Mouse (Mus musculus) liver, embryonic 11.5 days (tissue): Measurements from ENCODE around the gene Pik3r6. TPM values are rescaled to one million over a fixed set of nuclear protein-coding genes. Genes with fewer than 3 reads are reported as not detected.

Source experiments
- ATAC-seq: fragments of 200-750 bp; cut with Nextera tagmentation; replicated peaks from 2 replicates; pipeline ENCODE4 v1.8.0; 2017; ENCODE audit warnings: moderate number of reproducible peaks, mild to moderate bottlenecking, moderate TSS enrichment, moderate library complexity; ENCODE audit not compliant: low FRiP score
- DNase-seq: peaks from one replicate; pipeline ENCODE4 v3.0.0-alpha.2; 2017; ENCODE audit warnings: low spot score
- H3K27ac ChIP-seq: fragments of 300-500 bp; sonication (generic); 2 replicates; pipeline ENCODE4 v1.5.1; 2014; ENCODE audit warnings: mild to moderate bottlenecking, low read depth, low read length, control low read depth
- H3K27me3 ChIP-seq: fragments of 300-500 bp; sonication (generic); replicated peaks from 2 replicates; pipeline ENCODE4 v1.6.1; 2014; ENCODE audit warnings: low read length, mixed read lengths; ENCODE audit not compliant: control insufficient read depth, insufficient read depth
- H3K36me3 ChIP-seq: fragments of 300-500 bp; sonication (generic); 2 replicates; pipeline ENCODE4 v1.6.1; 2014; ENCODE audit warnings: mild to moderate bottlenecking, low read length, moderate library complexity, mixed read lengths; ENCODE audit not compliant: control insufficient read depth, insufficient read depth
- H3K4me1 ChIP-seq: fragments of 300-500 bp; sonication (generic); replicated peaks from 2 replicates; pipeline ENCODE4 v1.6.1; 2014; ENCODE audit warnings: low read length, mixed read lengths; ENCODE audit not compliant: control insufficient read depth, insufficient read depth
- H3K4me2 ChIP-seq: fragments of 300-500 bp; sonication (generic); 2 replicates; pipeline ENCODE4 v1.6.1; 2014; ENCODE audit warnings: mild to moderate bottlenecking, control low read depth, moderate library complexity
- H3K4me3 ChIP-seq: fragments of 300-500 bp; sonication (generic); 2 replicates; pipeline ENCODE4 v1.5.1; 2014; ENCODE audit warnings: low read depth, low read length, control low read depth
- H3K9ac ChIP-seq: fragments of 300-500 bp; sonication (generic); 2 replicates; pipeline ENCODE4 v1.6.1; 2014; ENCODE audit warnings: low read depth, low read length, control low read depth
- H3K9me3 ChIP-seq: fragments of 300-500 bp; sonication (generic); 2 replicates; pipeline ENCODE4 v1.6.1; 2016; ENCODE audit warnings: low read length, inconsistent platforms, mixed read lengths; ENCODE audit not compliant: control insufficient read depth
- WGBS: fragments of 180-500 bp; shearing (Covaris S2); extraction: QIAGEN DNeasy Blood & Tissue Kit; methylation state at CpG from one replicate; pipeline ENCODE4 v1.1.7; 2014; 5-methylcytosine and 5-hydroxymethylcytosine counted together
- polyA plus RNA-seq: library from polyadenylated mRNA; unstranded; fragments of >200 nt; fragmentation: Nextera tagmentation; extraction: Ambion mirVana; gene quantifications from 2 replicates; pipeline ENCODE4 v1.2.1, GENCODE M21; 2014

Gene Pik3r6
- polyA plus RNA-seq, 1 experiment from 2014 or later: 1.8 TPM

DNA sequence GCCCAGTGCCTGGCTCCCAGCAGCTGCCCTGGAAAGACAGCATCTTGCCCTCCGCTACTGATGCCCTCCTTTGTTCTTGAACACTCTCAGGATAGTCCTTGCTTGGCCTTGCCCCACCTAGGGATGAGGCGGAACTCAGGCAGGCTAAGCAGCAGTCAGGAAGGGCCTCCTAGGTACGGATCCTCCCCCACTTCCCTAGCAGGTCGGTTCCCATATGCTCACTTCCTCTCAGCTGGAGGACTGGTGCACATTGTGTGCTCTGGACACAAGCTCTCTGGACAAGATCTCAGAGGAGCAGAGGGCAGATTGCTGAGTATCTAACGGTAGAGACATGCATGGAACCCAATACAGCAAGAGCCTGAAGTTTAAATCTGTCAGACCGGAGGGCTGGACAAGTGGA is 5.7 kb upstream of the Pik3r6 start:
- peaks cover 3% of the 10 kb centered on the region for H3K4me1 ChIP-seq
- peaks cover 16% of the 10 kb centered on the region for H3K27me3 ChIP-seq
- 48% methylated on average over 6 of the region's 6 CpGs for WGBS
- no peak overlapping the region for H3K27ac ChIP-seq
- no peaks in the 10 kb centered on the region for H3K9me3 ChIP-seq
- no peaks in the 10 kb centered on the region for H3K36me3 ChIP-seq
- no peak for DNase-seq
- no peak for ATAC-seq
- no peak overlapping the region for H3K9ac ChIP-seq
- H3K4me3 ChIP-seq: no peak overlapping the region
- no peak overlapping the region for H3K4me2 ChIP-seq

DNA sequence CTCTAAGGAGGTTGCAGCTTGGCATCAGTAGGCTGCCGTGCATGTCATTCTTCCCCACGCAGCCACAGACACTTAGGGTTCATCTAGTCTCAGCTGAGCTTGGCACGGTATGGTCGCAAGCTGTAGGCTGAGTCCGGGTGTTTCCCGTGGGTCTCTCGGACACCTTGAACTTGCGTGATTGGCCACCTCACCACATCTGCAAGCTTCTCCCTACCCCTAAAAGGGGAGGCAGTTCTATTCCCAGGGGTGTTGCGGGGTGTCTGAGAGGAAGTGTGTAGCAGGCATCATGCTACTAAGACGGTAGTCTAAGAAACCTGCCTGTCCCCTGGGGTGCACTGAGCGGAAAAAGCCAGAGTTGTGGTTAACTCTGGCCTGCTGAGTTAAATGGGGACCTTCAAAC is 4.3 kb upstream of the Pik3r6 start:
- DNase-seq (no peak), ATAC-seq (no peak)
- Histone ChIP-seq H3K4me2 (no peak overlapping the region), H3K36me3 (no peaks in the 10 kb centered on the region), H3K4me1 (peaks cover 3% of the 10 kb centered on the region), H3K4me3 (no peak overlapping the region), H3K9me3 (no peaks in the 10 kb centered on the region), H3K9ac (no peak overlapping the region), H3K27ac (no peak overlapping the region), H3K27me3 (peaks cover 23% of the 10 kb centered on the region)
- 87% methylated on average over 11 of the region's 11 CpGs for WGBS

DNA sequence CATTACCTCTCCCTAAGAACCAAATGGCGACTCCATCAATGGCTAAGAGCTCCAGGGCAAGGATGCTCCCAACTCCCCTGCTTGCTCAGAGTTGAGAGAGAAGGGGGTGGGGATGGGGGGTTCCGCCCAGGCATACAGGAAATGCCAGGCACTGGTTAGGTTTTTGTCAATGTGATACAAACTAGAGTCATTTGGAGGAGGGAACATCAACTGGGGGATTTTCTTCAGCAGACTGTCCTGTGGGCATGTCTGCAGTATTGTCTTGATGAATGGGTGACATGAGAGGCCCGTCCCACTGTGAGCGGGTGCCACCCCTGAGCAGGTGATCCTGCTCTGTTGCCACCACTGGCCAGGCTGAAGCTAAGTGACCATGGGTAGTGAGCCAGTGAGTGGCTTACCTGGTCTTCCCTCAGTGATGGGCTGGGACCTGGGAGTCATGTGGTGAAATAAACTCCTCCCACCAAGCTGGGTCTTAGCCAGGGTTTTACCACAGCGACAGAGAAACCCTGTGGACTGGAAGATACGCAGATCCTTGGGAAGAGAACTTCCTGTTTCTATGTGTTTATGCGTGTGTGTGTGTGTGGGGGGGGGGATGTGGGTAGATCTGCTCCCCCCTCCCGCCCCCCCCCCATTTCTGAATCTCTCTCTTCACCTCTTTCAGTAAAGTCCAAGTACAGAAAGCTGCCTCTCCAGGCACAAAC is 3.7 kb upstream of the Pik3r6 start:
- no peak overlapping the region for H3K4me2 ChIP-seq
- DNase-seq (no peak), ATAC-seq (no peak)
- no peaks in the 10 kb centered on the region for H3K36me3 ChIP-seq
- no peak overlapping the region for H3K9ac ChIP-seq
- 65% methylated on average over 7 of the region's 8 CpGs for WGBS
- no peaks in the 10 kb centered on the region for H3K9me3 ChIP-seq
- H3K4me3 ChIP-seq: no peak overlapping the region
- peaks cover 26% of the 10 kb centered on the region for H3K27me3 ChIP-seq
- no peak overlapping the region for H3K27ac ChIP-seq
- H3K4me1 ChIP-seq: peaks cover 3% of the 10 kb centered on the region

- 11% methylated on average over 14 of the region's 14 CpGs for WGBS
- Histone ChIP-seq H3K9me3 (no peaks in the 10 kb centered on the region), H3K4me1 (peaks cover 3% of the 10 kb centered on the region), H3K27me3 (peaks cover 22% of the 10 kb centered on the region), H3K4me3 (no peak overlapping the region), H3K9ac (no peak overlapping the region), H3K36me3 (no peaks in the 10 kb centered on the region), H3K27ac (no peak overlapping the region), H3K4me2 (no peak overlapping the region; the same call in 1 of the 2 replicates)
- 0 out of 2 replicates have a peak, but pooled peaks have one; percentile 53 for ATAC-seq
- DNase-seq: no peak
Observed at GRCm38 (mm10) chr11:68500949-68501350, 1.9 kb upstream of the Pik3r6 start.

DNA sequence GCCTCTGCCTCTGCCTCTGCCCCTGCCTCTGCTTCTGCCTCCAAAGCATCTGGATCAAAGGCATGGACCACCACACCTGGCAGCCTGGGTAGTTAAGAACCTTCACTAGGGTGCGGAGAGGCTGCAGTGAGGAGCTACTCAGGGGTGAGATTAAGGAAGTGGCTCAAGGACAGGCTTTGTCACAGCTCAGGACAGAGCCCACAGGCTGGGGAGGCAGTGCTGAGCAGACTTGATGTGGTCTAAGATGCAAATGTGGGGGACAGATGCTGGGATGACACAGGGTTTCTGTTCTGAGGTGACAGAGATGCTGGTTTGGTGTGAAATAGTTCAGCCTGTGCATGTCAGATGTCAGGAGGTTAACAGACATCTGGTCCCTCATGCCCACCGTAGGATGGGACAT is 411 bp upstream of the Pik3r6 start:
- ATAC-seq (no peak), DNase-seq (no peak)
- H3K36me3 ChIP-seq: no peaks in the 10 kb centered on the region
- WGBS: 53% methylated on average over 2 of the region's 2 CpGs
- no peak overlapping the region for H3K4me2 ChIP-seq
- no peaks in the 10 kb centered on the region for H3K9me3 ChIP-seq
- H3K27ac ChIP-seq: no peak overlapping the region
- H3K9ac ChIP-seq: no peak overlapping the region
- H3K27me3 ChIP-seq: peaks cover 21% of the 10 kb centered on the region
- H3K4me3 ChIP-seq: no peak overlapping the region
- peaks cover 3% of the 10 kb centered on the region for H3K4me1 ChIP-seq

DNA sequence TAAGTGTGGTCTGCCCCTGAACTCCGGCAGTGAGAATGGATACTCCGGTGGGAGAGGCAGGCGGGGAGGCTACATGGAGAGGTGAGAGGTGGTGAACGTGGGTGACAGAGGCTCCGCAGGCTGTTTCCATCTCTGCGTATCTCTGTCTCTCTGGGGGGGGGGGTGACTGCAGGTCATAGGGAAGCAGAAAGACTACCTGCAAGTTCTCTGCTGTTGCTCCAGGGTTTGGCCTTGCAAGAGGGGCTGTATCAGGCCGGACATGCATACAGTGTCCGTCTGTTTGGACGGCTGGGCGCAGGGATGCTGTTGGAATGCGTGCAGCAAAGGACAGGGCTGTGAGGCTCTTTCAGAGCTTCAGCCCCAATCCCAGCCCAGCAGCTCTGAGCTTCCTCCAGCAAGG is 2.1 kb downstream of the Pik3r6 start:
- DNase-seq (no peak), ATAC-seq (no peak)
- Histone ChIP-seq H3K27ac (no peak overlapping the region), H3K9me3 (no peaks in the 10 kb centered on the region), H3K4me1 (peaks cover 3% of the 10 kb centered on the region), H3K27me3 (peaks cover 17% of the 10 kb centered on the region), H3K4me2 (no peak overlapping the region), H3K4me3 (no peak overlapping the region), H3K36me3 (no peaks in the 10 kb centered on the region), H3K9ac (no peak overlapping the region)
- WGBS: 87% methylated on average over 11 of the region's 11 CpGs

GRCm38 (mm10) chr11:68507246-68507645 is 4.4 kb downstream of the Pik3r6 start:
- no peaks in the 10 kb centered on the region for H3K9me3 ChIP-seq
- no peak overlapping the region for H3K27ac ChIP-seq
- ATAC-seq (no peak), DNase-seq (no peak)
- H3K4me3 ChIP-seq: no peak overlapping the region
- no peak overlapping the region for H3K9ac ChIP-seq
- no peaks in the 10 kb centered on the region for H3K4me1 ChIP-seq
- WGBS: 87% methylated on average over 7 of the region's 7 CpGs
- peaks cover 8% of the 10 kb centered on the region; the same call in 1 of the 2 replicates for H3K27me3 ChIP-seq
- no peak overlapping the region for H3K4me2 ChIP-seq
- no peaks in the 10 kb centered on the region for H3K36me3 ChIP-seq

- WGBS: 66% methylated on average over 5 of the region's 5 CpGs
- H3K4me3 ChIP-seq: no peak overlapping the region
- H3K27me3 ChIP-seq: peaks cover 2% of the 10 kb centered on the region; the same call in 1 of the 2 replicates
- no peaks in the 10 kb centered on the region for H3K9me3 ChIP-seq
- H3K9ac ChIP-seq: no peak overlapping the region
- ATAC-seq (no peak), DNase-seq (no peak)
- H3K4me2 ChIP-seq: no peak overlapping the region
- no peaks in the 10 kb centered on the region for H3K4me1 ChIP-seq
- no peaks in the 10 kb centered on the region for H3K36me3 ChIP-seq
- H3K27ac ChIP-seq: no peak overlapping the region
Observed at GRCm38 (mm10) chr11:68508619-68509018, 5.8 kb downstream of the Pik3r6 start.

GRCm38 (mm10) chr11:68509194-68509593 is 6.4 kb downstream of the Pik3r6 start:
- H3K9ac ChIP-seq: no peak overlapping the region
- WGBS: 38% methylated on average over 2 of the region's 2 CpGs
- ATAC-seq: no peak

More at GRCm38 (mm10) chr11:68509194-68509593, 6.4 kb downstream of the Pik3r6 start:
- no peaks in the 10 kb centered on the region for H3K27me3 ChIP-seq
- H3K4me3 ChIP-seq: no peak overlapping the region
- no peak overlapping the region for H3K27ac ChIP-seq
- DNase-seq: no peak
- no peaks in the 10 kb centered on the region for H3K9me3 ChIP-seq
- no peaks in the 10 kb centered on the region for H3K36me3 ChIP-seq
- no peak overlapping the region for H3K4me2 ChIP-seq
- H3K4me1 ChIP-seq: no peaks in the 10 kb centered on the region
